ENCODE assay signal across 22 mouse cellular contexts in the genomic region with DNA sequence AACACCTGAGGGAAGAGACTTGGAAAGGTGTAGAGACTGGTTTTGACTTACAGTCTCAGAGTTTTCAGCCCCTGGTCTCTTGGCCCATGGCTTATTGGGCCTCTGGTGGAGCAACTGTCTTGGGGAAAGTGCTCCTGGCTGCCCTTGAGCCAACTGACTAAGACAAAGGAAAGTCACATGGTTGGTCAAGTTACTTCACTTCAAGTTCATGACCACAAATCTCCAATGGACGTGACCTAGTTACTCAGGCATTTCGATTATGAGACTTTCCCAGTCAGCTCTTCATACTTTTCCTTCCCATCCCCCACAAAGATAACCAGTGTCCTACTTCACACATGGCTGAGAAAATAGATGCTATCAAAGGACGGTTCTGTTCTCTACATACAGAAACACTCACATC. TPM values are rescaled to one million over a fixed set of nuclear protein-coding genes. Genes with fewer than 3 reads are reported as not detected.
"Had no signal": no experiment of that assay in that cellular context is flagged by ENCODE, and none has a peak within 500 bp of the region (broad histone marks: within the 10 kb centered on the region; RNA-seq: fewer than 3 reads in every experiment).

No protein-coding gene starts in this region.

- H3K27me3 ChIP-seq: liver, embryonic 15.5 days; midbrain, embryonic 13.5 days; neural tube, embryonic 12.5 days had no signal

- H3K9me3 ChIP-seq: limb, embryonic 10.5 days; liver, embryonic 15.5 days had no signal

- H3K27ac ChIP-seq: left cerebral cortex, adult 2 months; limb, embryonic 10.5 days; liver, embryonic 15.5 days; midbrain, embryonic 13.5 days; neural tube, embryonic 12.5 days; stomach, postnatal 0 days had no signal

- DNase-seq: kidney, adult 8-10 months; kidney, postnatal 25 days; lung, adult 2 months; lung, postnatal 36 days; right cerebral cortex, adult 18-20 months; right cerebral cortex, postnatal 25 days; thymus, adult 18-20 months; thymus, postnatal 36 days had no signal

- ATAC-seq: lung, postnatal 0 days; midbrain, embryonic 13.5 days had no signal

- H3K4me1 ChIP-seq: limb, embryonic 10.5 days; liver, embryonic 15.5 days; midbrain, embryonic 13.5 days; neural tube, embryonic 12.5 days had no signal

- H3K36me3 ChIP-seq: limb, embryonic 10.5 days; liver, embryonic 15.5 days; midbrain, embryonic 13.5 days; neural tube, embryonic 12.5 days had no signal

- H3K4me2 ChIP-seq: liver, embryonic 11.5 days; liver, embryonic 15.5 days; midbrain, embryonic 13.5 days; neural tube, embryonic 12.5 days had no signal

- H3K4me3 ChIP-seq: left cerebral cortex, adult 2 months; limb, embryonic 10.5 days; liver, embryonic 15.5 days; midbrain, embryonic 13.5 days; neural tube, embryonic 12.5 days had no signal

- H3K9ac ChIP-seq: liver, embryonic 15.5 days; midbrain, embryonic 13.5 days; neural tube, embryonic 12.5 days had no signal

RNA-seq across cellular contexts. Expression of a gene that starts 12.5 kb away (rescaled TPM):
- total RNA-seq: layer of hippocampus, postnatal 25 days; left cerebral cortex, adult 2 months; left cerebral cortex, postnatal 14 days; megakaryocyte progenitor cell, adult 5-6 weeks had no signal
- polyA plus RNA-seq: kidney, embryonic 16.5 days; limb, embryonic 10.5 days; limb, embryonic 14.5 days; liver, embryonic 11.5 days; liver, embryonic 15.5 days; lung, adult 2 months; lung, postnatal 0 days; midbrain, embryonic 13.5 days; neural tube, embryonic 12.5 days; small intestine, adult 2 months; stomach, postnatal 0 days had no signal

RNA-seq across cellular contexts. Expression of a gene that starts 55.1 kb away (rescaled TPM):
- total RNA-seq: left cerebral cortex, adult 2 months; left cerebral cortex, postnatal 14 days had no signal
- polyA plus RNA-seq: lung, adult 2 months; midbrain, embryonic 13.5 days had no signal
